Mouse (Mus musculus) kidney, adult 2 months (tissue): ENCODE results near the gene Zbtb7a.

Experiments used
- CTCF ChIP-seq: fragments of 200-500 bp; conservative IDR thresholded peaks from 2 replicates; pipeline ENCODE4 v1.5.1; 2011; ENCODE audit warnings: low read depth, mild to moderate bottlenecking, control low read depth, low read length, moderate library complexity, mixed read lengths; ENCODE audit not compliant: insufficient read depth, insufficient read length
- POLR2A ChIP-seq: fragments of 200-500 bp; IDR thresholded peaks from one replicate; pipeline ENCODE4 v1.6.1; 2011; ENCODE audit warnings: low read depth, low read length, control low read depth

DNA sequence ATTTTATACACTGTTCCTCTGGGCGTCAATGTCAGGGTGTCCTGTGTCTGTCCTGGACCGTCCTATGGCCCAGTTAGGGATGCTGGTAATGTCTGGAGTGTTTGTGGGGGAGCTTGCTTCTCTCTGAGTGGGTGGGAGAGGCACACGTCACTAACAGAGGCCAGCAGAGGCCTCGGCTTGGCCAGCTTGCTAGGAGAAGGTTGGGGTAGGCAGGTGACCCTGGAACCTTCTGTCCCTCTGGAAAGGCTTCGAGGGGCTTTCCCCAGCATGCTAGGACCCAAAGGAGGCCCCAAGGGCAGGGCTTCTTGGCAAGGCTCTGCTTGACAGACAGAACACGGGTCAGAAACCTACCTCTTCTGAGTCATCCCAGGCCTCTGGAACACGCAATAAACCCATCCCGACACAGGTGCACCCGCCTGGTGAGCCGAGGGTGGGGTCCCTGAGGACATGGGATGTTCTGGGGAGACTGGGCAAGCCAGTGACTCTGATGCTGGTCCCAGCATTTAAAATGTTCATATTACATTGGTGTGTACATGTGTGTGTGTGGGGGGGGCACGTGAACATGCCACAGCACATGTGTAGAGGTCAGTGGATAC lies 61.5 kb downstream of the Zbtb7a start:
- no peak for TF ChIP-seq CTCF
- no peak for TF ChIP-seq POLR2A
